Mouse (Mus musculus) CD4-positive naive resting alpha-beta T cell, adult 57 days (primary cell): ENCODE measurements around the gene Acsbg2. TPM values are rescaled to one million over a fixed set of nuclear protein-coding genes. Genes with fewer than 3 reads are reported as not detected.

Experiments used
- total RNA-seq: library from RNA; stranded (reverse); gene quantifications from one replicate; pipeline ENCODE4 v1.2.4, GENCODE M21; 2023

The Acsbg2 gene
- not detected for total RNA-seq

DNA sequence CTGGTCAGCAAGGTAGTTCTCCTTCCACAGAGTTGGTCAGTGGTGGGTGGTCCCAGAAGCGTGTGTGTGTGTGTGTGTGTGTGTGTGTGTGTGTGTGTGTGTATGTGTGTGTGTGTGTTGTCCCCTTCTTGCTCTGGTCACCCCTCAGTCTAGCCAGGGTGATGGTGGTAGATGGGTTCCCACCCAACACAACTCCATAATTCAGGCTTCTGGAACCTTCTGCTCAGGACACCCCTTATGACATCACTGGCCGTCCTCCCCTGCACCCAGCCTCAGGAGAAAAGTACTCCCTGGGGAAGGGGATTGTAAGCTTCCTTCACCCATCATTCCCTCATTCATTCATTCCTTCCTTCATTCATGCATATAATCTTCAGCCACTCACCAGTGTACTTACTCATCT is at the start of gene Acsbg2:
Gene Acsbg2, minus strand, starts transcription at position 211 of the 400 bp plus-strand sequence.

DNA sequence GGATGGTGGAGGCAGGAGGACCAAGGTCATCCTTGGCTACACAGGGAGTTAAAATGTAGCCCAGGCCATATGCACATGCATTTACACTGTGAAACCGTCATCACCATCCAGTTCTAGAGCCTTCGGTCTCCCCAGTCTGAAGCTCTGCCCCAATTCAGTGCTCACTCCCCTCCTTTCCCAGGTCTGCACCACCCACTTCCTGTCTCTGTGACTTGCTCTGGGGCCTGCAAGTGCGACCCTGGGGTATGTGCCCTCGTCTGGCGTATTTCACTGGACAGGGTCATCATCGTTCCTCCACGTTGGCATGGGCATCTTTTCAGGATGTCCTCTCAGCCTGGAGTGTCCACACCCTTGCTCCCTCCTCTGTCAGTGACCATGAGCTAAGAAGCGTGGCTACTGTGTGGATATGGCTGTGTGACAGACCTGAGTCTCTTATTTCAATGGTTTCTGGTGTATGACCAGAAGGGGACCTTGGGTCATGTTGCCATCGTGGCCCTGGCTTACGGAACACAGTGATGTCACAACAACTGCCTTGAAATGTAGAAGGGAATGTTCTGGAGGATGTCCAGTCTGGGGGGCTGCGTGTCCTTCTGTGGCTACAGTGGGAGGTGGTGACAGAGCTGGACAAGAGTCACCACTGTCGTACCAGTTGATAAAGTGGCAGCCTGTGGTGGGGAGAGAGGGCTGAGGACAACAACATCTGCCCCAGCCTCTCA is 847 bp upstream of the Acsbg2 start, which contains the start of gene 1700061G19Rik:
Gene 1700061G19Rik, plus strand, starts transcription at position 542 of the 716 bp plus-strand sequence.

DNA sequence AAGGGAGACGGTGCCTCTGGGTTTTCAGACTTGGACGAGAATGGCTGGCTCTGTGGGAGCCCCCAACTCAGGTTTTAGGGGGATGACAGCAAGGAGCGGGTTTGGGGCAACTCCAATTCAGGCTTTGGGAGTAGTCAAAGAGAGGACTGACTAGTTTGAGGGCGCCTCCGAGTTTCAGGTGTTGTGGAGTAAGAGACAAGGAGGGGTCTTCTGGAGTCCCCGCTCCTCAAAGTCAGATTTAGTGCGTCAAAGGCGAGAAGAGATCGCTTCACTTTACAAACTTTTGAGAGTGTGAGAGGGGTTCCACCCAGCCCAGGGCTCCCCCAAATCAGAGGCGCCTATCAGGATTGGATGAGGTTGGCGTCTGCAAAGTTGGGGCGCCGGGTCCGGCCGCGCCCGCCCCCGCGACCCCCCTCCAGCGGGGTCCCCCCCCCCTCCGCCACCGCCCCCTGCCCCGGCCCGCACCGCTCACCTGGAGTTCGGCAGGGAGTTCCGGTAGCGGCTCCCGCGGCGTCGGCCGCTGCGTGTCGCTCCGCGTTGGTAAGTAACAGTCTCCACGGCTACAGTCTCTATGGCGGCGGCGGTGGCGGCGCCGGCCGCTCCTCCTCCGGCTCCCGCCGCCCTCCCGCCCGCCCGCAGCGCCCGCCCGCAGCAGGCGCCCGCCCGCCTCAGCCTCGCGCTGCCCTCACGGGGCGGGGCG is 43.7 kb downstream of the Acsbg2 start, which contains the start of gene Rfx2:
Gene Rfx2, minus strand, starts transcription at position 603 of the 700 bp plus-strand sequence.

Other genes starting within 250 kb of the Acsbg2 start
- 51.3 TPM for gene Lonp1, start 247.6 kb downstream of the Acsbg2 start, total RNA-seq
- 0.59 TPM for gene Catsperd, start 246.3 kb downstream of the Acsbg2 start, total RNA-seq
- 111 TPM for gene Ranbp3, start 201.2 kb downstream of the Acsbg2 start, total RNA-seq
- gene Ndufa11, start 156.7 kb downstream of the Acsbg2 start, total RNA-seq: 64.4 TPM
- gene Vmac, start 156.4 kb downstream of the Acsbg2 start, total RNA-seq: 10.4 TPM
- gene Nrtn, start 116.9 kb downstream of the Acsbg2 start, total RNA-seq: not detected
- 60.2 TPM for gene Dus3l, start 109.7 kb downstream of the Acsbg2 start, total RNA-seq
- 1.5 TPM for gene Prr22, start 104.2 kb downstream of the Acsbg2 start, total RNA-seq
- 17.7 TPM for gene Rfx2, start 43.4 kb downstream of the Acsbg2 start, total RNA-seq
- 0.65 TPM for gene 1700061G19Rik, start 1.0 kb upstream of the Acsbg2 start, total RNA-seq
- 37.9 TPM for gene Mllt1, start 61.0 kb upstream of the Acsbg2 start, total RNA-seq
- not detected for gene Acer1, start 107.7 kb upstream of the Acsbg2 start, total RNA-seq
- 28.6 TPM for gene Clpp, start 115.9 kb upstream of the Acsbg2 start, total RNA-seq
- gene Alkbh7, start 122.9 kb upstream of the Acsbg2 start, total RNA-seq: 12.4 TPM
- gene Pspn, start 125.6 kb upstream of the Acsbg2 start, total RNA-seq: not detected
- 57.0 TPM for gene Gtf2f1, start 136.8 kb upstream of the Acsbg2 start, total RNA-seq
- not detected for gene Gm17949, start 137.0 kb upstream of the Acsbg2 start, total RNA-seq
- 127 TPM for gene Khsrp, start 157.1 kb upstream of the Acsbg2 start, total RNA-seq
- gene Slc25a41, start 167.2 kb upstream of the Acsbg2 start, total RNA-seq: not detected
- 1.9 TPM for gene Crb3, start 184.7 kb upstream of the Acsbg2 start, total RNA-seq
- 36.3 TPM for gene Slc25a23, start 185.4 kb upstream of the Acsbg2 start, total RNA-seq
- gene Dennd1c, start 204.1 kb upstream of the Acsbg2 start, total RNA-seq: 170 TPM
- 2.1 TPM for gene Tubb4a, start 213.3 kb upstream of the Acsbg2 start, total RNA-seq
- 2.3 TPM for gene Tnfsf9, start 230.9 kb upstream of the Acsbg2 start, total RNA-seq